Mouse (Mus musculus): ENCODE results near the gene Rgl1.
"Not testable (repeated sequence)": the region's sequence is repeated elsewhere in the genome, so short reads cannot be mapped to it uniquely, and the experiment has no call there.

The Rgl1 gene

GRCm38 (mm10) chr1:152785446-152785845 is 19.3 kb upstream of the Rgl1 start:
- DNase-seq (ENCODE audit: low spot score) = not testable (repeated sequence)

GRCm38 (mm10) chr1:152784620-152785019 is 18.5 kb upstream of the Rgl1 start:
- DNase-seq (ENCODE audit: low spot score) = no peak

GRCm38 (mm10) chr1:152779071-152779737 is 13.1 kb upstream of the Rgl1 start:
- DNase-seq (ENCODE audit: low spot score) = peak; percentile 68

GRCm38 (mm10) chr1:152774601-152775000 is 8.4 kb upstream of the Rgl1 start:
- DNase-seq (ENCODE audit: low spot score) = not testable (repeated sequence)

- no peak for DNase-seq (ENCODE audit: low spot score)
These were observed 4.9 kb upstream of the Rgl1 start for GRCm38 (mm10) chr1:152771016-152771415.

GRCm38 (mm10) chr1:152767749-152768488 is 1.8 kb upstream of the Rgl1 start:
- DNase-seq (ENCODE audit: low spot score) = peak; percentile 71

GRCm38 (mm10) chr1:152766804-152767748 is 925 bp upstream of the Rgl1 start:
- no peak for DNase-seq (ENCODE audit: low spot score)

- no peak for DNase-seq (ENCODE audit: low spot score)
These were observed 4.4 kb downstream of the Rgl1 start for GRCm38 (mm10) chr1:152761791-152762190.

- no peak for DNase-seq (ENCODE audit: low spot score)
These were observed 15.7 kb downstream of the Rgl1 start, which contains the start of gene Apobec4 for GRCm38 (mm10) chr1:152750312-152750965. Apobec4 (plus strand) TSS chr1:152750551.

- DNase-seq (ENCODE audit: low spot score) = no peak
These were observed 16.9 kb downstream of the Rgl1 start for GRCm38 (mm10) chr1:152749276-152749675.

- DNase-seq (ENCODE audit: low spot score) = peak; percentile 79
These were observed 19.7 kb downstream of the Rgl1 start for GRCm38 (mm10) chr1:152746426-152746825.

GRCm38 (mm10) chr1:152743095-152743826 is 22.9 kb downstream of the Rgl1 start:
- peak; percentile 79 for DNase-seq (ENCODE audit: low spot score)

GRCm38 (mm10) chr1:152739374-152739773 is 26.8 kb downstream of the Rgl1 start:
- peak; percentile 54 for DNase-seq (ENCODE audit: low spot score)

- DNase-seq (ENCODE audit: low spot score) = no peak
These were observed 27.4 kb downstream of the Rgl1 start for GRCm38 (mm10) chr1:152738793-152739192.

- DNase-seq (ENCODE audit: low spot score) = peak; percentile 53
These were observed 38.4 kb downstream of the Rgl1 start for GRCm38 (mm10) chr1:152727604-152728236.

GRCm38 (mm10) chr1:152726095-152726494 is 40.1 kb downstream of the Rgl1 start:
- no peak for DNase-seq (ENCODE audit: low spot score)

GRCm38 (mm10) chr1:152724286-152724685 is 41.9 kb downstream of the Rgl1 start:
- DNase-seq (ENCODE audit: low spot score) = no peak

- no peak for DNase-seq (ENCODE audit: low spot score)
These were observed 44.5 kb downstream of the Rgl1 start for GRCm38 (mm10) chr1:152721535-152722198.

GRCm38 (mm10) chr1:152720969-152721368 is 45.2 kb downstream of the Rgl1 start:
- no peak for DNase-seq (ENCODE audit: low spot score)

GRCm38 (mm10) chr1:152718200-152718599 is 48.0 kb downstream of the Rgl1 start:
- no peak for DNase-seq (ENCODE audit: low spot score)

Data from yolk sac, embryonic 10.5 days (tissue).